Mouse (Mus musculus) cerebellum, adult 2 months (tissue): ENCODE results near the gene Cnot10.

Source experiments
- CTCF ChIP-seq: fragments of 200-500 bp; IDR thresholded peaks from 2 replicates; pipeline ENCODE4 v1.5.1; 2011; ENCODE audit warnings: low read depth, mild to moderate bottlenecking, control low read depth, low read length, moderate library complexity, borderline replicate concordance; ENCODE audit not compliant: insufficient read depth
- POLR2A ChIP-seq: fragments of 200-500 bp; IDR thresholded peaks from 2 replicates; pipeline ENCODE4 v1.6.1; 2011; ENCODE audit warnings: low read length, control low read depth, borderline replicate concordance; ENCODE audit not compliant: insufficient read depth

GRCm38 (mm10) chr9:114541279-114541741 is 98.7 kb downstream of the Cnot10 start:
- TF ChIP-seq CTCF (no peak), POLR2A (no peak)
